Mouse (Mus musculus): Measurements from ENCODE around the gene Plppr3.

DNA sequence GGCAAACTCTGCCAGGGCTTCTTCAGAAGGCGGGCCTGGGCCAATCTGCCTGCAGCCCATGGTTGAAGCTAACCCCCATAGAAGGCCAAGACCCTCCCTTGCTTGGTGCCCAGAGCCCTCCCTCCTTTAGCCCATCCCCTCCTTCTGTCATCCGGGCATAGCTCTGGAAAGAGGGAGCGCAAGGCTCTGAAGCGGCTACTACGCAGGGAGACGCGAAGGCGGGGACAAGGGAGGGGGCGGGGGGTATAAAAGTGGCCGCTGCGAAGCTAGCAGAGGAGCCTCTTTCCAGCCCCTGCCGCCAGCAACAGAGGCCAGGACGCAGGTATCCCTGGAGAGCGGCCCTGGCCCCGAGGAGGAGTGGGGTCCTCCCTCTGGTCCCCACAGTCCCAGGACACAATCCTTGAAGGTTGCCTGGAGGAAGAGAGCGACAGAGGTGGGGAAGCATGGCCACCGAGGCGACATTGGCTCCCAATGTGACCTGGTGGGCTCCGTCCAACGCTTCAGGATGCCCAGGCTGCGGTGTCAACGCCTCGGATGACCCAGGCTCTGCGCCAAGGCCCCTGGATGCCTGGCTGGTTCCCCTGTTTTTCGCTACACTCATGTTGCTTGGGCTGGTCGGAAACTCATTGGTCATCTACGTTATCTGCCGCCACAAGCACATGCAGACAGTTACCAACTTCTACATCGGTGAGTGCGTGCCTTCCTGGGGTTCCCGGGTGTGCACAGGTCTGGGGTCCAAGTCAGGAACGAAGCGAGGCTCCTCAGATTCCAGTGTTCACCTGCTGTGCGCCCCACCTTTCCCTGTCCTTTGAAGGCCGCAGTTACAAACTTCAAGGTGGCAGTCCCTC, 44.0 kb upstream of the Plppr3 start:
- TF ChIP-seq GATA1 (IDR thresholded peaks at IDR 0.05; ENCODE audit: low read length): no peak
- no peak for TF ChIP-seq TAL1 (IDR thresholded peaks at IDR 0.05; ENCODE audit: low read length)

Measured in erythroblast, embryonic 14.5 days (primary cell).